Mouse (Mus musculus) cortical plate, adult 2 months (tissue): Measurements from ENCODE around the gene Mllt1.
A peak's percentile ranks its signal among the peaks of the same experiment; 100 is the strongest.

Experiments
- CTCF ChIP-seq: fragments of 200-500 bp; IDR thresholded peaks from 2 replicates; pipeline ENCODE4 v1.5.1; 2011; ENCODE audit warnings: mild to moderate bottlenecking, control low read depth, low read length; ENCODE audit not compliant: insufficient read depth; ENCODE audit errors: extremely low read depth
- POLR2A ChIP-seq: fragments of 200-500 bp; IDR thresholded peaks from 2 replicates; pipeline ENCODE4 v1.6.1; 2011; ENCODE audit warnings: mild to moderate bottlenecking, low read length, control low read depth; ENCODE audit not compliant: insufficient read depth; ENCODE audit errors: extremely low read depth

- TF ChIP-seq CTCF, result peak; percentile 77
- no peak for TF ChIP-seq POLR2A
These were observed 15.7 kb upstream of the Mllt1 start for GRCm38 (mm10) chr17:56950915-56951314.
